Comparison of ENCODE assay signal across 8 mouse cellular contexts in genomic region chr2:158409595-158410021, GRCm38 (mm10). TPM values are rescaled to one million over a fixed set of nuclear protein-coding genes. Genes with fewer than 3 reads are reported as not detected.
DNase-seq lines count a peak whose midpoint lies in the region; ATAC-seq lines count a peak whose summit lies in the region.

Gene Ralgapb (plus strand): TSS chr2:158409848.

- under 1% methylated on average over 46 of the region's 46 CpGs for WGBS in hindbrain, embryonic 16.5 days
- WGBS in macrophage (ENCODE audit: missing documents) = under 1% methylated on average over 45 of the region's 46 CpGs

- H3K4me2 ChIP-seq in hindbrain, embryonic 16.5 days (ENCODE audit: low read length) = peak within 1 kb of the TSS; percentile 93

- peak within 1 kb of the TSS; percentile 94 for H3K27ac ChIP-seq in hindbrain, embryonic 16.5 days (ENCODE audit: low read depth, low read length)
- H3K27ac ChIP-seq in macrophage = no peak within 1 kb of the TSS

- H3K27me3 ChIP-seq in hindbrain, embryonic 16.5 days (replicated peaks; ENCODE audit: control insufficient read depth, insufficient read depth, low read length) = no peaks in the 10 kb centered on the region

- H3K4me3 ChIP-seq in hindbrain, embryonic 16.5 days (ENCODE audit: low read length) = peak within 1 kb of the TSS; percentile 70
- H3K4me3 ChIP-seq in macrophage (ENCODE audit: inconsistent target) = peak within 1 kb of the TSS; percentile 59

- peaks cover 17% of the 10 kb centered on the region for H3K4me1 ChIP-seq in hindbrain, embryonic 16.5 days (ENCODE audit: control insufficient read depth, insufficient read depth, low read depth, low read length)

- ATAC-seq in hindbrain, embryonic 16.5 days = peak; percentile 95

- peak within 1 kb of the TSS; percentile 97 for H3K9ac ChIP-seq in hindbrain, embryonic 16.5 days (ENCODE audit: low read depth, low read length)

- H3K79me2 ChIP-seq in macrophage (ENCODE audit: inconsistent target) = peaks cover 45% of the 10 kb centered on the region

- H3K36me3 ChIP-seq in hindbrain, embryonic 16.5 days (ENCODE audit: control insufficient read depth, insufficient read depth, low read length) = no peaks in the 10 kb centered on the region
- no peaks in the 10 kb centered on the region for H3K36me3 ChIP-seq in macrophage (ENCODE audit: inconsistent target)

- DNase-seq in WW6 (ENCODE audit: low read depth, low spot score) = peak; percentile 94
- peak; percentile 99 for DNase-seq in cerebellum, postnatal 4 days (ENCODE audit: low spot score in 2 of 2)
- peak; percentile 99 for DNase-seq in gastrocnemius, adult 18-20 months (ENCODE audit: low spot score)
- DNase-seq in left cerebral cortex, adult 18-20 months (ENCODE audit: low spot score in 2 of 2) = peak; percentile 99 to 100
- peak; percentile 98 for DNase-seq in right cerebral cortex, adult 18-20 months
- DNase-seq in urinary bladder, postnatal 10 days (ENCODE audit: low spot score) = peak; percentile 97

- no peaks in the 10 kb centered on the region for H3K9me3 ChIP-seq in hindbrain, embryonic 16.5 days (ENCODE audit: control insufficient read depth, low read length)

RNA-seq across cellular contexts. Expression of gene Ralgapb, which starts in this region (rescaled TPM):
- total RNA-seq in gastrocnemius, adult 18-20 months (2021) = 10 to 100 TPM; 31.3 to 34.4 TPM
- 19.1 and 21.7 TPM in 2 replicates for polyA plus RNA-seq in hindbrain, embryonic 16.5 days (2015; fragmentation: Nextera tagmentation; extraction: Ambion mirVana)
- 100 to 1,000 TPM; 110 to 112 TPM for total RNA-seq in left cerebral cortex, adult 18-20 months (2021)
- total RNA-seq in macrophage (2018; cell fraction: chromatin; rRNA removed) = 100 to 1,000 TPM in 19 of 26 experiments, 10 to 100 TPM in 7; 62.0 to 136 (median 109) TPM
- 10 to 100 TPM; 21.4 to 36.1 (median 28.2) TPM for total RNA-seq in macrophage (2018; cell fraction: cytosol; rRNA removed)
- 100 to 1,000 TPM in 3 of 26 experiments, 10 to 100 TPM in 23; 48.4 to 124 (median 68.2) TPM for total RNA-seq in macrophage (2018; cell fraction: nucleus; rRNA removed)
- polyA plus RNA-seq in macrophage (2018) = 20.0 to 20.4 TPM (median 20.2 TPM) in 3 replicates
